Mouse (Mus musculus): ENCODE results near the gene Nsmce3. TPM values are rescaled to one million over a fixed set of nuclear protein-coding genes. Genes with fewer than 3 reads are reported as not detected.

Gene Nsmce3
- 11.8 and 12.7 TPM in 2 replicates for polyA plus RNA-seq (2015; fragmentation: Nextera tagmentation; extraction: Ambion mirVana)

DNA sequence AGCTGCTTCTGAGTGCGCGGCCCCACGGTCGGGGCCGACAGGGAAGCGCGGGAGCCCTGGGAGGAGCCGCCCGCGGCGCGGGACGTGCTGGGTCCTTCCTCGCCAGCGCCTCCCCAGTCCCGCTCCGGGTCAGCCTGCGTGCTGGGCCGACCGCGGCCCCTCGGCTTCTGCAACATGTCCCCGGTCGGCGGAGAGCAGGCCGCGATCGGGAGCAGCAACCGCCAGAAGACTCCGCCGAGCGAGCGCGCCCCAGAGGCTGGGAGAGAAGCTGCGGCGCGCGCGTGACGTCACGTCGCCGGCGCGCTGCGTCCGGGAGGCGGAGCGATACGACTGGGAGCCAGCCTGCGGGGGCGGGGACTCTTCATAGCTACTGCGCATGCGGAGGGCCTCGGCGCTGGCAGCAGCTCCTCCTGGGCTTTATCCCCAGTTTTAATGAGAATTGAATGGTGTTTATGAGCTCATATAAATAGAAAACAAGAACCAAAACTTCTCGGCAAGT lies at the start of gene Nsmce3:
TSS of gene Nsmce3 (minus strand) at position 255 of the 499 bp plus-strand sequence.
- peaks cover 16% of the 10 kb centered on the region for H3K4me1 ChIP-seq
- peak within 1 kb of the TSS; percentile 99 for H3K4me3 ChIP-seq (replicated peaks)
- H3K27ac ChIP-seq (replicated peaks) = peak within 1 kb of the TSS; percentile 97
- peak within 1 kb of the TSS; percentile 64 for H3K4me2 ChIP-seq (replicated peaks)
- ATAC-seq (ENCODE audit: insufficient number of reproducible peaks, low FRiP score, low TSS enrichment, low read depth) = peak; percentile 94
- H3K9ac ChIP-seq = peak within 1 kb of the TSS; percentile 94
- H3K9me3 ChIP-seq (replicated peaks) = no peaks in the 10 kb centered on the region
- no peaks in the 10 kb centered on the region for H3K36me3 ChIP-seq
- WGBS = under 1% methylated on average over 57 of the region's 57 CpGs
- no peaks in the 10 kb centered on the region for H3K27me3 ChIP-seq

DNA sequence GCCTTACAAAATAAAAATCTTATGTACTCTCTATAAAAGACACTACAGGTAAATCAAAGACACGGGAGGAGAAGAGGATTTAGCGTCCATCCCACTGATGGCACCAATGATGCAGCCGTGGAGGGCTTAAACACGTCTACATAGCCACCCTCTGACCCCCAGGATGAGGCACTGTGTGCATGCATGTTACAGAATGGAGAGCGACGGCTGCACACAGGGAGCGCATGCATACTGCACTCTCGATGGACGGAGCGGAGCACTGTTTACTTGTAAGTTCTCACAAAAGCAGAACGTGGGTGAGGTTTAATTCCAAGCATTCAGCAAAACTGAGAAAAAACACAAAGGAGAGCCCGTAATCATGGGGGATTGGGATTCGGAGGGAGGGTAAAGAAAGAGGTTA lies 48.4 kb upstream of the Nsmce3 start:
- H3K4me1 ChIP-seq = no peaks in the 10 kb centered on the region
- H3K9me3 ChIP-seq (replicated peaks) = no peaks in the 10 kb centered on the region
- no peaks in the 10 kb centered on the region for H3K27me3 ChIP-seq
- WGBS = 72% methylated on average over 13 of the region's 13 CpGs
- H3K4me3 ChIP-seq (replicated peaks) = no peak overlapping the region
- H3K4me2 ChIP-seq (replicated peaks) = no peak overlapping the region
- H3K36me3 ChIP-seq = no peaks in the 10 kb centered on the region
- ATAC-seq (ENCODE audit: insufficient number of reproducible peaks, low FRiP score, low TSS enrichment, low read depth) = no peak
- no peak overlapping the region for H3K27ac ChIP-seq (replicated peaks)
- H3K9ac ChIP-seq = no peak overlapping the region

GRCm38 (mm10) chr7:64920735-64921134 lies 47.9 kb upstream of the Nsmce3 start:
- Histone ChIP-seq H3K4me1 (no peaks in the 10 kb centered on the region), H3K9ac (no peak overlapping the region), H3K4me3 (replicated peaks) (no peak overlapping the region), H3K27me3 (no peaks in the 10 kb centered on the region), H3K4me2 (replicated peaks) (no peak overlapping the region), H3K27ac (replicated peaks) (no peak overlapping the region), H3K36me3 (no peaks in the 10 kb centered on the region), H3K9me3 (replicated peaks) (no peaks in the 10 kb centered on the region)
- ATAC-seq (ENCODE audit: insufficient number of reproducible peaks, low FRiP score, low TSS enrichment, low read depth) = no peak
- 65% methylated on average over 5 of the region's 5 CpGs for WGBS

DNA sequence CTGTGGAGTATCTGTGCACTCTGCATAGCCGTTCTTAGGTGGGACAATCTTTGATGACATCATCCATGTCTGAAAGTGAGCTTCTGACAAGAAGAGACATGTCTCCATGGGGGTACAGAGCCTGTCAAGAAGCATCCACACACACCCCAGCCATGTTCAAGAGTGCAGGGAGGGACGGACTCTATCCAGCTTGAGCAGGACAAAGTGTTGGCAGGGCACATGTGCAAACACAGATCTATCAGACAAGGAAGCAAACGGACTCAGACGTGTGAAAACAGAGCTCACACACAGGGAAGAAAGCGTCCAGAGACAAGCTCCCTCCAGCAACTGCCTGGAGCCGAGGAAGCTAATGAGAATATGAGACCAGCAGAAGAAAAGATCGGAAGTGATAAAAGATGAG lies 43.9 kb upstream of the Nsmce3 start:
- no peak overlapping the region for H3K4me3 ChIP-seq (replicated peaks)
- no peak overlapping the region for H3K9ac ChIP-seq
- no peaks in the 10 kb centered on the region for H3K4me1 ChIP-seq
- no peaks in the 10 kb centered on the region for H3K9me3 ChIP-seq (replicated peaks)
- 39% methylated on average over 7 of the region's 7 CpGs for WGBS
- ATAC-seq (ENCODE audit: insufficient number of reproducible peaks, low FRiP score, low TSS enrichment, low read depth) = no peak
- no peaks in the 10 kb centered on the region for H3K27me3 ChIP-seq
- no peak overlapping the region for H3K27ac ChIP-seq (replicated peaks)
- H3K36me3 ChIP-seq = no peaks in the 10 kb centered on the region
- no peak overlapping the region for H3K4me2 ChIP-seq (replicated peaks)

DNA sequence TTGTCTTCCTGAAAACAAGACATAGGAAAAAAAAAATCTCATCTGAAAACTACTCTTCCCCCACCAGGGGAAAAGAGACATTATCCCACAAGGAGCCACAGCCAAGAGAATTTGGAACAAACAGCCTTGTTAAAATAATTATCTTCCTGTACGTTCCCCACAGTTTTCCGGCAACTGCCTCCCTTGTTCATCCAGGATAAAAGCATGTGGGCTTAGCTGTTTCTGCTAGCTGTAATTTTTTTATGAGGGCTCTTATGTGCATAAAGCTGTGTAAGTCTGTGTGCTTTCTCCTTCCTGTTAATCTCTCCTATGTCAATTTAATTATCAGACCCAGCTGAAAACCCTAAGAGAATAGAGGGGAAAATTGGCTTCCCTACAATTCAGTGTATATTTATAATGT lies 42.3 kb upstream of the Nsmce3 start:
- no peak for ATAC-seq (ENCODE audit: insufficient number of reproducible peaks, low FRiP score, low TSS enrichment, low read depth)
- Histone ChIP-seq H3K27me3 (no peaks in the 10 kb centered on the region), H3K9me3 (replicated peaks) (no peaks in the 10 kb centered on the region), H3K27ac (replicated peaks) (no peak overlapping the region), H3K4me2 (replicated peaks) (no peak overlapping the region), H3K36me3 (no peaks in the 10 kb centered on the region), H3K4me3 (replicated peaks) (no peak overlapping the region), H3K9ac (no peak overlapping the region), H3K4me1 (no peaks in the 10 kb centered on the region)
- 40% methylated on average over 2 of the region's 2 CpGs for WGBS

GRCm38 (mm10) chr7:64911945-64912344 lies 39.1 kb upstream of the Nsmce3 start:
- WGBS = 70% methylated on average over 2 of the region's 2 CpGs
- Histone ChIP-seq H3K4me1 (no peaks in the 10 kb centered on the region), H3K9me3 (replicated peaks) (no peaks in the 10 kb centered on the region), H3K9ac (no peak overlapping the region), H3K4me2 (replicated peaks) (no peak overlapping the region), H3K27me3 (no peaks in the 10 kb centered on the region), H3K36me3 (no peaks in the 10 kb centered on the region), H3K27ac (replicated peaks) (no peak overlapping the region), H3K4me3 (replicated peaks) (no peak overlapping the region)
- ATAC-seq (ENCODE audit: insufficient number of reproducible peaks, low FRiP score, low TSS enrichment, low read depth) = no peak

GRCm38 (mm10) chr7:64910208-64910607 lies 37.4 kb upstream of the Nsmce3 start:
- Histone ChIP-seq H3K27me3 (no peaks in the 10 kb centered on the region), H3K4me2 (replicated peaks) (no peak overlapping the region), H3K9me3 (replicated peaks) (no peaks in the 10 kb centered on the region), H3K9ac (no peak overlapping the region), H3K4me3 (replicated peaks) (no peak overlapping the region), H3K36me3 (no peaks in the 10 kb centered on the region), H3K27ac (replicated peaks) (no peak overlapping the region), H3K4me1 (no peaks in the 10 kb centered on the region)
- WGBS = 87% methylated on average over 2 of the region's 2 CpGs
- no peak for ATAC-seq (ENCODE audit: insufficient number of reproducible peaks, low FRiP score, low TSS enrichment, low read depth)

GRCm38 (mm10) chr7:64906955-64907354 lies 34.2 kb upstream of the Nsmce3 start:
- no peaks in the 10 kb centered on the region for H3K36me3 ChIP-seq
- 40% methylated on average over 5 of the region's 5 CpGs for WGBS

DNA sequence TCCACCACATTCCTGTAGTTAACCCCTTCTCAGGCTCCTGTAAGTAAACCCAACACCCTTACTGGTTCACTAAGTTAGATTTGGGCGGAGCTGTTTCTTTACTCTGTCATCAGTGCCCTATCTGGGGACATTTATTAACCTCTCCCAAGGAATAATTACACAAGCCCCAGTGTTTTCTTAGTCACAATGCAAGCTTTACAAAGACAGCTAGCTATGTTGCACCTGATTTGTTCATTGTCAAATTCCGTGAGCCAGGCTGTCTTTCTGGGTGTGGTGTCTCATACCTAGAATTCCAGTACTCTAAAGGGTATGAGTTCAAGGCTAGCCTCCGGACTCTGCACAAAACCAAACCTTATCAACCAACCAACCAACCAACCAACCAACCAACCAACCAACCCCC lies 32.7 kb upstream of the Nsmce3 start:
- H3K27me3 ChIP-seq = no peaks in the 10 kb centered on the region
- no peak overlapping the region for H3K27ac ChIP-seq (replicated peaks)
- no peaks in the 10 kb centered on the region for H3K9me3 ChIP-seq (replicated peaks)
- no peak overlapping the region for H3K4me2 ChIP-seq (replicated peaks)
- H3K4me3 ChIP-seq (replicated peaks) = no peak overlapping the region
- H3K36me3 ChIP-seq = no peaks in the 10 kb centered on the region
- no peaks in the 10 kb centered on the region for H3K4me1 ChIP-seq
- WGBS = 84% methylated on average over 3 of the region's 3 CpGs
- no peak for ATAC-seq (ENCODE audit: insufficient number of reproducible peaks, low FRiP score, low TSS enrichment, low read depth)
- H3K9ac ChIP-seq = no peak overlapping the region

More at GRCm38 (mm10) chr7:64906955-64907354, 34.2 kb upstream of the Nsmce3 start:
- ATAC-seq (ENCODE audit: insufficient number of reproducible peaks, low FRiP score, low TSS enrichment, low read depth) = no peak
- Histone ChIP-seq H3K9me3 (replicated peaks) (no peaks in the 10 kb centered on the region), H3K4me2 (replicated peaks) (no peak overlapping the region), H3K9ac (no peak overlapping the region), H3K27me3 (no peaks in the 10 kb centered on the region), H3K4me3 (replicated peaks) (no peak overlapping the region), H3K4me1 (no peaks in the 10 kb centered on the region), H3K27ac (replicated peaks) (no peak overlapping the region)

- WGBS = 65% methylated on average over 2 of the region's 2 CpGs
Observed at GRCm38 (mm10) chr7:64900249-64900648, 27.5 kb upstream of the Nsmce3 start.

DNA sequence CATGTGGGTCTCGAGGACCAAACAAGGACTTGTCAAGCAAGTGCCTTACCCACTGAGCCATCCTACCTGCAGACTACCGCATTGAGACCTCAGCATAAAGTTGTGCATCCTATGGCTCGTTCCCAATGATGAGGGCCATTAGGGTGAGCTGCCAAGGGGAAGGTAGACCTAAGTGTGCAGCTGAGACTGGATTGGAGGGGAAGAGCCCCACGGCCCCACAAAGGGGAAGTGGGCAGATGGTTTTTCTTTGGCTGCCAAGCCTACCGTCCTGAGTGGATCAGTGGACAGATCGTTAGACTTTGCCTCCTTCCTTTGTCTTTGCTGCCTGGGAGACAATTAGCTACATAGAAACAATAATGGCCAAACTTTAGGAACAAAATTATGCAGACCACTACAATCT lies 23.8 kb upstream of the Nsmce3 start:
- Histone ChIP-seq H3K36me3 (no peaks in the 10 kb centered on the region), H3K27ac (replicated peaks) (no peak overlapping the region), H3K4me1 (no peaks in the 10 kb centered on the region), H3K4me3 (replicated peaks) (no peak overlapping the region), H3K9me3 (replicated peaks) (no peaks in the 10 kb centered on the region), H3K9ac (no peak overlapping the region), H3K27me3 (no peaks in the 10 kb centered on the region), H3K4me2 (replicated peaks) (no peak overlapping the region)
- 83% methylated on average over 6 of the region's 6 CpGs for WGBS
- ATAC-seq (ENCODE audit: insufficient number of reproducible peaks, low FRiP score, low TSS enrichment, low read depth) = no peak

More at GRCm38 (mm10) chr7:64900249-64900648, 27.5 kb upstream of the Nsmce3 start:
- H3K27ac ChIP-seq (replicated peaks) = no peak overlapping the region
- ATAC-seq (ENCODE audit: insufficient number of reproducible peaks, low FRiP score, low TSS enrichment, low read depth) = no peak
- H3K4me3 ChIP-seq (replicated peaks) = no peak overlapping the region
- no peaks in the 10 kb centered on the region for H3K4me1 ChIP-seq
- no peaks in the 10 kb centered on the region for H3K27me3 ChIP-seq
- H3K9me3 ChIP-seq (replicated peaks) = no peaks in the 10 kb centered on the region
- H3K4me2 ChIP-seq (replicated peaks) = no peak overlapping the region
- H3K9ac ChIP-seq = no peak overlapping the region
- no peaks in the 10 kb centered on the region for H3K36me3 ChIP-seq

GRCm38 (mm10) chr7:64895685-64896101 lies 22.9 kb upstream of the Nsmce3 start:
- no peak overlapping the region for H3K4me2 ChIP-seq (replicated peaks)
- ATAC-seq (ENCODE audit: insufficient number of reproducible peaks, low FRiP score, low TSS enrichment, low read depth) = 0 out of 2 replicates have a peak, but pooled peaks have one; percentile 52
- H3K4me3 ChIP-seq (replicated peaks) = no peak overlapping the region
- no peaks in the 10 kb centered on the region for H3K27me3 ChIP-seq
- no peaks in the 10 kb centered on the region for H3K9me3 ChIP-seq (replicated peaks)
- H3K4me1 ChIP-seq = peaks cover under 1% of the 10 kb centered on the region; the same call in 1 of the 2 replicates
- no peak overlapping the region for H3K27ac ChIP-seq (replicated peaks)
- WGBS = 31% methylated on average over 5 of the region's 5 CpGs
- no peak overlapping the region for H3K9ac ChIP-seq
- no peaks in the 10 kb centered on the region for H3K36me3 ChIP-seq
